In the genomic region with DNA sequence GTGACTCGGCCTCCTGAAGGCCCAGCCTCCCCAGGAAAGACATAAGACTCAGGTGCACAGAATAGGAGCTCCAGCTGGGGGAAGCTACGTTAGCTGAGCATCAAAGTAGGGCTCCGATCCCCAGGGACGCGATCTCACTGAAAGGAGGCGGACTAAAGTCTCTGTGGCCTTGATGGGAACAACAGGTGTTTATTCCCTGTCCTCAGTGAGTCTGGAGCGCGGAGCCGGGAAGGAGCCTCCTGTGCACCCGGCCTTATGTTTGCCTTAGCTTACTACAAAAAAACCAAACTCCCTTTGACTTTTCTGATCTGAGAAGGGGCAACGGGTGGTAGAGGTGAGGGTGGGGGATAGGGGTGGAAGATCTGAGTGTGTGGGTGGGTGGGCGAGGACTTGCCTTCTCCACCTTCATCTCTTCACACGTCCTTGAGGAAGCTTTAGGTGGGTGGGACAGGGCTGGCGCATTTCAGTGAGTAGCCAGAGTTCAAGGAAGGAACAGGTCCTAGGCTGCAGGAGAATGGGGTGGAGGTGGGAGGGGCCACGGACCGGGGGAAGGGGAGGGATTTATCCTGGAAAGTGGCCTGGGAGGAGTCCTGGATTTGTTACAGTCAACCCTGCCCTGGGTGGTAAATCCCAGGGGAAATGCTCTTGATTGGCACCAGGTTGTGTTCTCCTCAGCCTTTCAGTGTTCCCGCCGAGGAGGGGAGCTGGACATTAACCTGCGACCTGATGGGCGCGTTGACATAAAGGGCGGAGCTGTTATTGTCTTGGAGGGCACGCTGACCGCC, we compare ENCODE assay signal across 10 mouse cellular contexts. TPM values are rescaled to one million over a fixed set of nuclear protein-coding genes. Genes with fewer than 3 reads are reported as not detected.
A peak's percentile ranks its signal among the peaks of the same experiment; 100 is the strongest.
DNase-seq lines count a peak whose midpoint lies in the region; ATAC-seq lines count a peak whose summit lies in the region.
"Had no signal": no experiment of that assay in that cellular context is flagged by ENCODE, and none has a peak within 500 bp of the region (broad histone marks: within the 10 kb centered on the region; RNA-seq: fewer than 3 reads in every experiment).

No protein-coding gene starts in this region.

- intact Hi-C loops in gastrocnemius, postnatal 14 days (cut with DNase I; ENCODE audit: low total_unique reads) = no loop called here

- peak overlapping the region; percentile 32 for H3K4me2 ChIP-seq in kidney, embryonic 15.5 days
- H3K4me2 ChIP-seq in liver, embryonic 12.5 days = no peak overlapping the region
- H3K4me2 ChIP-seq: hindbrain, embryonic 12.5 days had no signal

- DNase-seq in gastrocnemius, adult 18-20 months (ENCODE audit: low spot score) = peak; percentile 14
- DNase-seq in gastrocnemius, postnatal 14 days = no peak
- peak; percentile 82 for DNase-seq in heart, embryonic 10.5 days (ENCODE audit: low spot score)
- DNase-seq in skeletal muscle tissue, adult 2 months (ENCODE audit: low read depth, low spot score) = peak; percentile 7

- no peak overlapping the region for H3K27ac ChIP-seq in heart, embryonic 10.5 days
- no peak overlapping the region for H3K27ac ChIP-seq in kidney, embryonic 15.5 days
- no peak overlapping the region for H3K27ac ChIP-seq in liver, embryonic 12.5 days
- H3K27ac ChIP-seq: hindbrain, embryonic 12.5 days had no signal

- peaks cover 20% of the 10 kb centered on the region for H3K27me3 ChIP-seq in heart, embryonic 10.5 days (ENCODE audit: insufficient read depth, poor library complexity, severe bottlenecking)
- no peaks in the 10 kb centered on the region for H3K27me3 ChIP-seq in kidney, embryonic 15.5 days
- H3K27me3 ChIP-seq in liver, embryonic 12.5 days (replicated peaks) = peaks cover 24% of the 10 kb centered on the region; the same call in 1 of the 2 replicates
- H3K27me3 ChIP-seq: hindbrain, embryonic 12.5 days had no signal

- H3K4me3 ChIP-seq in heart, embryonic 10.5 days = peak overlapping the region; percentile 36
- H3K4me3 ChIP-seq in kidney, embryonic 15.5 days (replicated peaks) = no peak overlapping the region
- H3K4me3 ChIP-seq in liver, embryonic 12.5 days = no peak overlapping the region
- H3K4me3 ChIP-seq: hindbrain, embryonic 12.5 days; megakaryocyte, embryonic 14.5 days had no signal

- peak; percentile 81 for ATAC-seq in kidney, embryonic 15.5 days (replicated peaks; ENCODE audit: low FRiP score)
- ATAC-seq in cerebellum, adult (ENCODE audit: insufficient number of reproducible peaks, low FRiP score, low TSS enrichment) = no peak
- no peak for ATAC-seq in liver, embryonic 12.5 days
- no peak for ATAC-seq in megakaryocyte, adult 5-6 weeks (ENCODE audit: poor library complexity, severe bottlenecking)

- no peaks in the 10 kb centered on the region for H3K36me3 ChIP-seq in heart, embryonic 10.5 days
- no peaks in the 10 kb centered on the region for H3K36me3 ChIP-seq in kidney, embryonic 15.5 days
- H3K36me3 ChIP-seq in liver, embryonic 12.5 days = no peaks in the 10 kb centered on the region
- H3K36me3 ChIP-seq: hindbrain, embryonic 12.5 days had no signal

- peaks cover 22% of the 10 kb centered on the region for H3K4me1 ChIP-seq in heart, embryonic 10.5 days
- peaks cover 17% of the 10 kb centered on the region for H3K4me1 ChIP-seq in kidney, embryonic 15.5 days
- no peaks in the 10 kb centered on the region for H3K4me1 ChIP-seq in liver, embryonic 12.5 days

- 31% methylated on average over 24 of the region's 24 CpGs for WGBS in heart, embryonic 10.5 days
- WGBS in kidney, embryonic 15.5 days = 30% methylated on average over 24 of the region's 24 CpGs
- 41% methylated on average over 24 of the region's 24 CpGs for WGBS in liver, embryonic 12.5 days (ENCODE audit: insufficient replicate concordance)

- no peaks in the 10 kb centered on the region for H3K9me3 ChIP-seq in heart, embryonic 10.5 days
- H3K9me3 ChIP-seq in kidney, embryonic 15.5 days (replicated peaks) = no peaks in the 10 kb centered on the region
- H3K9me3 ChIP-seq in liver, embryonic 12.5 days (replicated peaks) = no peaks in the 10 kb centered on the region
- H3K9me3 ChIP-seq: hindbrain, embryonic 12.5 days; megakaryocyte, embryonic 14.5 days had no signal

- H3K9ac ChIP-seq in kidney, embryonic 15.5 days = no peak overlapping the region
- H3K9ac ChIP-seq in liver, embryonic 12.5 days = no peak overlapping the region
- H3K9ac ChIP-seq: hindbrain, embryonic 12.5 days had no signal

RNA-seq across cellular contexts. Expression of a gene that starts 2.8 kb away (rescaled TPM):
- total RNA-seq in gastrocnemius, adult 18-20 months (2021) = 1 to 10 TPM in 1 of 2 experiments, under 1 TPM in 1; 0.73 to 1.1 TPM
- under 1 TPM; 0.45 to 0.47 TPM for total RNA-seq in gastrocnemius, postnatal 14 days (2021)
- 0.42 and 1.7 TPM in 2 replicates for polyA plus RNA-seq in heart, embryonic 10.5 days (2016; fragmentation: Nextera tagmentation; extraction: Ambion mirVana)
- 6.8 and 6.9 TPM in 2 replicates for polyA plus RNA-seq in kidney, embryonic 15.5 days (2015; fragmentation: Nextera tagmentation; extraction: Ambion mirVana)
- 1.7 and 2.2 TPM in 2 replicates for polyA plus RNA-seq in liver, embryonic 12.5 days (2016; fragmentation: Nextera tagmentation; extraction: Ambion mirVana)
- 3.8 and 5.2 TPM in 2 replicates for total RNA-seq in megakaryocyte, adult 5-6 weeks (2015)
- 1.7 and 2.0 TPM in 2 replicates for total RNA-seq in megakaryocyte, adult 5-6 weeks (2017)

RNA-seq across cellular contexts. Expression of a gene that starts 33.0 kb away (rescaled TPM):
- total RNA-seq in gastrocnemius, adult 18-20 months (2021) = 1 to 10 TPM; 3.4 to 3.7 TPM
- 1 to 10 TPM; 1.8 to 2.0 TPM for total RNA-seq in gastrocnemius, postnatal 14 days (2021)
- 0.27 and 0.77 TPM in 2 replicates for polyA plus RNA-seq in heart, embryonic 10.5 days (2016; fragmentation: Nextera tagmentation; extraction: Ambion mirVana)
- 4.0 and 4.4 TPM in 2 replicates for polyA plus RNA-seq in kidney, embryonic 15.5 days (2015; fragmentation: Nextera tagmentation; extraction: Ambion mirVana)
- 1.2 and 1.4 TPM in 2 replicates for polyA plus RNA-seq in liver, embryonic 12.5 days (2016; fragmentation: Nextera tagmentation; extraction: Ambion mirVana)
- total RNA-seq in megakaryocyte, adult 5-6 weeks (2015) = not detected in 2 replicates
- not detected in 2 replicates for total RNA-seq in megakaryocyte, adult 5-6 weeks (2017)

RNA-seq across cellular contexts. Expression of a gene that starts 33.1 kb away (rescaled TPM):
- 10 to 100 TPM; 14.6 to 24.2 TPM for total RNA-seq in gastrocnemius, adult 18-20 months (2021)
- 10 to 100 TPM; 12.6 to 14.4 TPM for total RNA-seq in gastrocnemius, postnatal 14 days (2021)
- polyA plus RNA-seq in heart, embryonic 10.5 days (2016; fragmentation: Nextera tagmentation; extraction: Ambion mirVana) = 83.7 and 115 TPM in 2 replicates
- polyA plus RNA-seq in kidney, embryonic 15.5 days (2015; fragmentation: Nextera tagmentation; extraction: Ambion mirVana) = 124 and 125 TPM in 2 replicates
- 37.0 and 43.2 TPM in 2 replicates for polyA plus RNA-seq in liver, embryonic 12.5 days (2016; fragmentation: Nextera tagmentation; extraction: Ambion mirVana)
- total RNA-seq in megakaryocyte, adult 5-6 weeks (2015) = 23.4 and 28.8 TPM in 2 replicates
- 31.2 and 34.4 TPM in 2 replicates for total RNA-seq in megakaryocyte, adult 5-6 weeks (2017)

RNA-seq across cellular contexts. Expression of a gene that starts 42.3 kb away (rescaled TPM):
- total RNA-seq in gastrocnemius, adult 18-20 months (2021) = not detected
- total RNA-seq in gastrocnemius, postnatal 14 days (2021) = 1 to 10 TPM in 1 of 2 experiments, under 1 TPM in 1; 0.41 to 1.1 TPM
- polyA plus RNA-seq in heart, embryonic 10.5 days (2016; fragmentation: Nextera tagmentation; extraction: Ambion mirVana) = not detected in 2 replicates
- polyA plus RNA-seq in kidney, embryonic 15.5 days (2015; fragmentation: Nextera tagmentation; extraction: Ambion mirVana) = 0.10 TPM in 1 of 2 replicates, not detected in the other
- polyA plus RNA-seq in liver, embryonic 12.5 days (2016; fragmentation: Nextera tagmentation; extraction: Ambion mirVana) = not detected in 2 replicates
- not detected in 2 replicates for total RNA-seq in megakaryocyte, adult 5-6 weeks (2015)
- total RNA-seq in megakaryocyte, adult 5-6 weeks (2017) = not detected in 2 replicates
